Mouse (Mus musculus) testis, postnatal 10 days (tissue): ENCODE results near the gene Rdx.
"Not testable (repeated sequence)": the region's sequence is repeated elsewhere in the genome, so short reads cannot be mapped to it uniquely, and the experiment has no call there.

ENCODE experiments used
- DNase-seq: peaks from one replicate; pipeline ENCODE4 v3.0.0; 2021; ENCODE audit warnings: low spot score

Rdx gene

DNA sequence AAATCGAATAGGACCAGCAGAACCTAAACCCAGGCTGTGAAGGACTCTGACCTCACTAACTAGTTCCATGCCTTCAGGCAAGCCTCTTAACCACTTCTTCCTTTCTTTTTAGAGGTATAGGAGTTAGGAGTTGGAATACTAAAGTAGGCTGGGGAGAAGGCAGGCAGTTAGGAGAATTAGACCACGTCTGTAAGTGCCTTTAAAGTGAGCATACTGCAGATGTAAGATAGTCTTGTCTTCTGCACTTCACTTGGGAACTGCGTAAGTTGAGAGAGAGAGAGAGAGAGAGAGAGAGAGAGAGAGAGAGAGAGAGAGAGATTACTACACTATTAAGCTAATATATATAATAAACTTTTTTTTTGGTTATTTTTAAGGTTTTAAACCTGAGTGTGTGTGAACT is 8.3 kb downstream of the Rdx start:
- no peak for DNase-seq

DNA sequence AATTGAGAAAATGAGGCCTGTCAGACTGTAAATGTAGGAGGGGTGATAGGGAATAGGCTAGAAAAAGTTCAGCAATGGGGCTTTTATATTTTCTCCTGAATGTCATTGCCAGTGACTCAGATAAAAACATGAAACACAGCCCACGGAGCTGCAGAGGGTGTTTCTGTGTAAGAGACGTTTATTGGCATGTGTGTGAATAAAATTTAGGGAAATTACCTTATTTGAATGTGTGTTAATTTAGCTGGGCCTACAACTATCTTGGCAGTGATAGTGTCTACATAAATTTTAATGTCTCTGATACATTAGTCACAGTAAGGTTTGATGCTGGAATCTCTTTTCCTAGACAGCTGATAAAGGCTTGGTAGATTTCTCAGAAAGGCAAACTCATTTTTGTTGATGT is 12.8 kb downstream of the Rdx start:
- DNase-seq: no peak

DNA sequence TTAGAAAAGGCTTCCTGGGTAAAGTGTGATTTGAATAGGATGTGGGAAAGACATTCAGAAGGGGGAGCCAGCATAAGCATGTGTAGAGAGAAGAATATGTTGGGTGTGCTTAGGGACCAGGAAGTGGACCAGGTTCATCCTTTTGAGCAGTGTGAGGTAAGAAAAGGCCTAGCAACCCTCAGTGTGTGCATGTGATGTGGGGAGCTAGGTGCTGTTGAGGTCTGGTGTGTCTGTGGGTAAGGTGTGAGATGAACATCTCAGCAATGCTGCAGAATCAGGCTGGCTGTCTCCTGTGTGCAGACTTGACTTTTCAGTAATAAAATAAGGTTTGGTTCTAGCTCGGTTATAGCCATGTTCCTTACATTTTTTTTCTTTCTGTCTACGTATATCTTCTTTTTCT is 23.1 kb downstream of the Rdx start:
- no peak for DNase-seq

DNA sequence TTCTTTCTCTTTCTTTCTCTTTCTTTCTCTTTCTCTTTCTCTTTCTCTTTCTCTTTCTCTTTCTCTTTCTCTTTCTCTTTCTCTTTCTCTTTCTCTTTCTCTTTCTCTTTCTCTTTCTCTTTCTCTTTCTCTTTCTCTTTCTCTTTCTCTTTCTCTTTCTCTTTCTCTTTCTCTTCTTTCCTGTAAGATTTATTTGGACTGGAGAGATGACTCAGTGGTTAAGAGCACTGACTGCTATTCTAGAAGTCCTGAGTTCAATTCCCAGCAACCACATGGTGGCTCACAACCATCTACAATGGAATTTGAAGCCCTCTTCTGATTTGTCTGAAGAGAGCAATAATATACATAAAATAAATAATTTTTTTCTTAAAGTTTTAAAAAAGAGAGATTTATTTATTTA is 24.4 kb downstream of the Rdx start:
- DNase-seq: not testable (repeated sequence)

DNA sequence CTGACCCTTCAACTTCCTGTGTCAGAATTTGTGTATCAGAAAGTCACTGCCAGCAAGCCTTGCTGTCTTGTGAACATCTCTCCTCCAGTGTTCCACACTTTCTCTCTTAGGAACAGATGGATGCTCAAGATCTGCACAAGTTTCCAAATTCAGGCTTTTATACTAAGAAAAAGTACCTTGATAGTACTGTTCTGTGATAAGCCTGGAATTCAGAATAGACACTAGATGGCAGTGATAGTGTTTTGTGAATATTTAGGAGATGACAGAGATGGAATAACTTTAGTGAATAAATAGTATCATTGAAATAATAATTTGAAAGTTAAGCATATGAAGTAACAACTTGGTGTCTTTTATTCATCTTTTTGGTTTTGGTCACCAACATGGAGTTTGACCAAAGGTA is 25.2 kb downstream of the Rdx start:
- DNase-seq: no peak

DNA sequence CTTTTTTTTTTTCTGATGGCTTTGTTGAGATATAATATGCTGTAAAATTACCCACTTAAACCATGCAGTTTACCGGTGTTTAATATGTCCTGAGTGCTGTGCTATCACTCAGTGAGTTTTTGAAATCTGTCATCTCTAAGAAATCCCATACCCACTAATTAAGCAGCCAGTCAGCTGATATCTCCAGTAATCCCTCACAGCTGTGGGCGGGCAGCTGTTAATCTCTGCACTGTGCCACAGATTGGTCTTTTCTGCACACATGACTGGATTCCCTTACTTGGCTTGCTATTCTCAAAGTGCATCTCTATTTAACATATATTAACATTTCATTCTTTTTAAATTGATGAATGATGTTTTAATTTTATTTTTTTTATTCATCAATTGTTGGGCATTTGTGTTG is 29.1 kb downstream of the Rdx start:
- no peak for DNase-seq

DNA sequence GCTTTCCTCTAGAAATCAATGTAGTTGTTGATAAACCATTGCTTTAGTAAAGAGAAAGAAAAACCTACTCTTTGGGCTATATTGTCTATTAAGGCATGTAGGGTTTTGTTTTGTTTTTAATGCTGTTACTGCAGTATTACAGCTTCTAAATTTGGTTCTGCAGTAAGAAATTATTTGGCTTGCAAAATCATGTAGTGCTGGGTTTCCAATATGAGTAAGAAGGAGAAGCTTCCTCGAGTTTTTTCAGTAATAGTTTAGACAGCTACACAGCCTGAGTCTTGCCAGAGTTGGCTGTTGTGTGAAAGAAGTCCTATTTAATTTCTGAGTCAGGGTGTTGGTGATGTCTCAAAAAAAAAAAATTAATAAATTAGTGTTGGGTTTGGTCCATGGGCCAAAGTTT is 30.7 kb downstream of the Rdx start:
- no peak for DNase-seq

DNA sequence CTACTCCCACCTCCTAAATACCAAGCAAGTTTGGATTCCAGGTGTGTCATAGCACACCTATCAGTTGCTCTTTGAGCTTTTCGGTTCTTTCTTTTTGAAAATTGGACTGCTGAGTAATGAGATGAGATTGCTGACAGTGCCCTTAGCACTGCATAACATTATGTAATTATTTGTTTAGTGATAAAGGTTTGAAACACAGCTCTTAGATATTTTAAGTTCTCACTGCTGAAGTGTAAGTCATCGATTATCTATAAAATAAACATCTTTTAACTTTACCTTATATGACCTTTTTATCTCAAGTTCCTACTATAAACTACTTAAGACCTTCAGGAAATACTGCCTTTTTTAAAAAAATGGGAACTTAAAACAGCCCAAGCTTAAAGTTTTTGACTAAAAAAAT is 35.0 kb downstream of the Rdx start:
- no peak for DNase-seq

DNA sequence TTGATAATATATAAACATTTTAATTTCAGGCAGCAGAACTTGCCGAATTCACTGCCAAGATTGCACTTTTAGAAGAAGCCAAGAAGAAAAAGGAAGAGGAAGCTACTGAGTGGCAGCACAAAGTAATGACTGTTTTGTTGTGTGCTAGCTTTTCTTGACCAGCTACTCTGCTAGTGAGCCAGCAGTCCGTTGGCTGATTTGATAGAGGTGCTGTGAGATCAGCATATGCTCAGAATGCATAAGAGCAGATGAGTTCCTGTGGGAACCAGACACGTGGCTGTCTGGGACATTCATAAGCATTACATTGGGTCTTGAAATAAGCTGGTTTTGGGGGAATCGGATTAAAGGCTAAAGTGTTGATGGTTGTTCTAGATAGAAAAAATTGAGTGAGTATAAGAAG is 35.4 kb downstream of the Rdx start:
- no peak for DNase-seq

DNA sequence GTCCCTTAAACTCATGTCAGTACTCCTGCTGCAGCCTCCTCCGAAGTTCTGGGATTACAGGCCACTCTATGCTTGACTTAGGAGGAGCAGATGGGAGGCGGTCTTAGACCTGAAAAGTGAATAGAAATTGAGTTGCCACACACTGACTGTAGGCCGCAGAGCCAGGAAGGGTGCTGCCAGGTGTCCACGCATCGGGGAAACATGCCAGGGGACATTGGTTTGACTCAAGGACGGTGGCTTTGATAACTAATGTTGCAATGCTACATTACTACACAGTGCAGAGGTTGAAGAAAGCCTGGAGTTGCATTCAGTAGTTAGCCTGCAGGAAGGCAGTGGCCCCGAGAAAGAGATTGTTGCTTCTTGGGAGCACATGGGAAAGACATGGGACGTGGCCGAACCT is 44.8 kb downstream of the Rdx start:
- no peak for DNase-seq

DNA sequence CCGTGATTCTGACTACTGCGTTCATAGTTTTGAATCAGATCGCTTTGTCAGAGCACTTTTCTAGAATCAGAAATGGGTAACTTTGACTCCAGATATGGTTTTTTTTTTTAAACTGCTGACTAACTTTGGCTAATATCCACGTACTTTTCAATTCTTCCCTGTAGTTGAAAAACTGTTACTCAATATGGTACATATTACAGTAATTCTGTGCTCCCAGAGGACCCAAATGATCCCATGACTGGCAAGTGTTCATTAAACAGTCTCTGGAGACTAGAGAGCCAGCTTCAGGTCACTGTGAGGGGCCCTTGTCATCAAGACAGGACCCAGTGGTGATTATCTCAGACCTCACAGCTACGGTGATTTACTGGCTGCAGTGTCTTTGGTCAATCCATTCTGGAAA is 45.3 kb downstream of the Rdx start:
- DNase-seq: no peak

DNA sequence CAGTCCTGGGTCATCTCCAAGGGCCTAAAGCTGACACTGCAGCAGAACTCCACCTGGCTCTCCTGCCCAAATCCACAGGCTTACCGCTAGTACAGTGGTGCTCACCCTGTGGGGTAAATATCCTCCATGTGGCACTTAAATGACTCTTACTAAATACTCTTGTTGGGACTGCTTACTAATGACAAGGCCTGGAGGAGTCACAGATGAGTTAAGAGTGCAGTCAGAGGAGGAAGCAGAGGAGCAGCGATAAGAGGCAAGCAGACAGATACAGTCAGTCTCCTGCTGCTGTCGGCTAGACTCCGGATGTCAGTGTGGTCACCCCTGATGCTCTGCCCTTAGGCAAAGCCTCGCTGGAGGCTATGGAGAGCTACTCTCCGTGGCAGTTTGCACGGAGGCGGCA is 46.1 kb downstream of the Rdx start:
- no peak for DNase-seq

DNA sequence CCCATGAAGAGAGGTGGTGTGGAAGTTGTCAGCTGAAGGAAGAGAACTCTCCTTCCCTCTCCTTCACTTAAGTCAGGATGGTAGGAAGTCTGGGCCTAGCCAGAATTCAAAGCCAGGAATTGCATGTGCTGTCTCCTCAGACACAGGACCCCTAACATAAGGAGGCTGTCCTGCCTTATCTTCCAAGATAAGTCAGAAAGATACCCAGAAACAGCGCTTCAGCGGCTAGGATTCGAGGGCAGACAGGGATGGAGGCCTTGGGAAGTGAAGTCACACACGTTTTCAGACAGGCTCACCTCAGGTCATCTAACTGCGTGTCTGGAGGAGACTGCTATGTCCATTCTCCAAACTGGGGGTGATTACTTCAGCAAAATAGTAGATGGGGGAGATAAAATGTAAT is 47.0 kb downstream of the Rdx start:
- no peak for DNase-seq

DNA sequence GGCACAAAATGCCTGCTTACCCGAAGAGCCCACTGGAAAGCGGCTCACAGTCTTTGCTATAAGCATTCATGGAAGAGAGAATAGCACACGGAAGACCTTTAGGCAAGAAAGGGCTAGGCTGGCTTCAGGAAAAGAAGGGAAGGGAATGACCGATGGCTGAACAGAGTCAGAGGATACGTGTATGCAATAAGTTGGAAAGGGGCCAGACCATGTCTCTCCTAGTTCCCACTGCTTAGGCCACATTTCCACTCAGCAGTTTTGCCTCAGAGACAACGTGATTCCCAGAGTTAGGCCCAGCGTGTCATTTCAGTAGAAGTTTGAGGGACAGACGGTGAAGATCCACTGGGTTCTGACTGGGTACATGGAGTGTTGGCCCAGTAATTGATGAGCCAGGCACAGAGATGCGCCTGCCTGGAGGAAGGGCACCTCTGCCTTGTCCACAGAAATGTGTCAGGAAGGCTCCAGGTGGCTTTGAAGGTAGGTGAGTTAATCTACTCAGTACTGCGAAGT is 47.6 kb downstream of the Rdx start:
- DNase-seq: no peak

DNA sequence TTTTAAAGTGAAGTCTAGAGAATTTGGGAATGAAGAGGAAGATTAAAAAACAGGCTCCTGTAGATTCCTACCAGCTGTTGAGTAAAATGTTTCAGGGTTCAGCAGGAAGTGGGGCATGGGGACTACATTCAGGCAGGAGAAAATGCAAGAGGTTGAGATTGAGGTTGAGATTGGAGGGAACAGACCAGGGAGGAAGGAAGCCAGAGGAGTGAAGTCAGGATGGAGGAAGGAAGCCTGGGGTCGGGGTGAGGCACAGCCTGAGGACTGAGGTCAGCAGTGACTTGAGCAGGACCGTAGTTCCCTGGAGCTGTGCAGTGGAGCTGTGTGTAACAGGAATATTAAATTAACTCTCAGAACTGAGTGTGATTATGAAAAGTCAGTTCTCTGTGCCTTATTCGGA is 48.7 kb downstream of the Rdx start:
- no peak for DNase-seq

DNA sequence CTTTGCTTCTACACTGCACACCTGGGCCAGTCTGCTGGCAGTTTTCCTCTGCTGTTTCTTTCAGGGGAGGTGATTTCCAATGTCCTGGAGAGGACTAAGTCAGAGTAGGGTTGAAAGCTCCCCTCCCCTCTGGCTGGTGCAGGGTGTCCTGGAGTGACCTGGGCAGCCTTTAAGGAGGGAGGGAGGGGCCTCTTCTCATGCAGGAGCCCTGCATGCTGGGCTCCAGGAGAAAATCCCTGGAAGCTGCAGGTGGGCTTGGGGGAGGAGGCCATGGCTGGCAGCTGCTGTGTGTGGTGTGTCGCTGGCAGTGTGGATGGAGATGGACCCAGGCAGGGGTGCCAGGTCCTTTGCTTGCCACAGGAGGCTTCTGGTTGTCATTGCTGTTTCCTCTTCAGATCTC is 50.4 kb downstream of the Rdx start:
- no peak for DNase-seq

DNA sequence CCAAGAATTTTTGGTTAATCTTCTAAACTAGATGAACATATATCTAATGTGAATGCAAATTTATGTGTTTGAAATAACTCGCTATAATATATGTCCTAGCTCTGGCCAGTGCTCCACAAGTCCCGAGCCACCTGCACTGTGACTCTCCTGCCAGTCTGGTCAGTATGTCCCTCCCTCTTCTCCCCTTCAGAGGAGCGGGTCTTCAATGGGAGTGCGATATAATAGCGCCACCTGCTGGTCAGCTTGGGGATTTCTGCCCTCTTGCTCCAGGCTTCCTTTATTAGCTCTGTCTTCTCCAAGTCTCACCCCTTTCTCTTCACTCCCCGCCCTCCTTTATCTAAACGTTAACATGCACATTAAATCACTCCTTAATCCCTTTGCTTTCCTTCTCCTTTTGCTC is 51.6 kb downstream of the Rdx start:
- peak; percentile 91 for DNase-seq

DNA sequence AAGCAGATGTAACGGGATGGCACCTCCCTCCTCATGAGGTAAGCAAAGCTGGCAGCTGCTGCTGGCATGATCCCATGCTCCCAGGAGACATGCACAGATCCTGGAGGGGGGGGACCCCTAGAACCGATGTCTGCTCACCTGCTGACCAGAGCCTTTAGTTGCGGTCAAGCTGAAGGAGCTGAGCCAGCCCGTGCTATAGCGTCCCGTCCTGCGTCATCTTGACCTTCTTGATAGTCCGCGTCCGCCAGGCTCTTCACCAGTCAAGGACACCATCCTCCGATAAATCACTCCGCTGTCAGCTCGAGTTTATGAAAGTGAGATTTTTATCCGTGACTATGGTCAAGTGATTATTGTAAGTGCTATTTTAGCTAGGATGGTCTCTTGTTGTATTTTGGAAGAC is 53.5 kb downstream of the Rdx start:
- DNase-seq: no peak

DNA sequence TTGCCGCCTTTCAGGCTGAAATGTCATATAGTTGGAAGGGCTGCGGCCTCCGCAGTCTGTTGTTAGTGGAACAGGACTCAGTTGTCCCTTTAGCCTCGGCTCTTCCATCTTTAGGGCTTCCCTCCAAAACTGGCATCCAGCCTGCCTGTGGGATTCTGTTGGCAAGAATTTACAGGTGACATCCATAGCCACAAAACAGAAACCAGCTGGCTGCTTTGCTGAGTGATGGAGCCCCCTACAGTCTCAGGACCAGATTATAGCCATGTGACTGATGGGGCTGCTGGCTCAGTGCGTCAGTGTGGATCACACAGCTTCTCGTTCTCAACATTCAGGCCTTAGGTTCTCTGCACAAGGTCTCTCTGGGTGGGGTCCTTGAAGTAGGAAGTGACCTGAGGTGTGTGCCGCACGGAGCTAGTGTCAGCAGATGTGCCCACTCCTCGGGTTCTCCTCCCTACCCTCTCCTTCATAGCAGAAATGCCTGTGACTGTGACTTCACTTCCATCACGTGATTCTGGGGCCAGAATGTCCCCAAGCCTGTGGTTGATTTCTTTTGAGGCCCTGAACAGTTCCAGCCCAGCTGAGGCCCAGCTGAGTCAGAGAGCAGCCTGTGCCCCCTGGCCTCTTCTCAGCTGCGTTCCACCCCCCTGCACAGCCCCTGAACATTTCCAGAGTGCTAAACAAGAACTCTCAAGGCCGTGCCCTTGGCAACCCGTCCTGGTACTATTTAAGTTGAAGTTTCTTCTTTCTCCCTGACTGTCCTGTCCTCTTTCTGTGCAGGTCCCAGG is 55.3 kb downstream of the Rdx start:
- DNase-seq: no peak

DNA sequence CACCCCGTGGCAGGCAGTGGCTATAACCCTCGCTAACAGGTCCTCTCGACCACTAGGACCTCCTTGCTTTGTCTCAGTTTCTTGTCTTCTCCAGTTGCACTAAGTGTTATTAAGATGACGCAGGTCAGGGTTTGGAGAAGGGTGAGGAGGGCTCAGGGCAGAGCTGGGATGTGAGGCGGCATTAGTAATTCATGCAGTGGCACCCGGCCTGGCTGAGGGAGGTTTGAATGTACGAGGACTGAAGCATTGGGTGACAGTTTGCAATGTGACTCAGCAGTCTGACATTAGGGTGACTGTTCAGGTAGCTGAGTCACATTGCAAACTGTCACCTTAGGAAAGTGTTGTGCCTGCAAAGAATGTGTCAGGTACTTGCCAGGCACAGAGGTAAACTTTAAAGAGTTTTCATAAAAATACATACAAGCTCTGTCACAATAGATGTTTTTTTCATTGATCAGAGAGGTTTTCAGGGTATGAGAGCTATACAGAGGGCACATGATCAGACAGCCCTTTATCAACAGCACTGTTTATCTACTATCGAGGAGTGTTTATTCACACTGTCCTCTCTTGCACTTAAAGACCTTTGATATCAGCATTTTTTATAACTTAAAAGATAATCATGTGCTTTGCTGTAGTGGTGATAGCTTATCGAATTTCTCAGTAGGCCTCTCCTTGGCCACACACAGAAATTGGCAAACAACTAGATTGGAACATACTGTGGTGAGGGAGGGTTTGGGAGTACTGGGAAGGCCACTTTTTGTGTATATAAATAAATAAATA is 56.7 kb downstream of the Rdx start:
- no peak for DNase-seq

DNA sequence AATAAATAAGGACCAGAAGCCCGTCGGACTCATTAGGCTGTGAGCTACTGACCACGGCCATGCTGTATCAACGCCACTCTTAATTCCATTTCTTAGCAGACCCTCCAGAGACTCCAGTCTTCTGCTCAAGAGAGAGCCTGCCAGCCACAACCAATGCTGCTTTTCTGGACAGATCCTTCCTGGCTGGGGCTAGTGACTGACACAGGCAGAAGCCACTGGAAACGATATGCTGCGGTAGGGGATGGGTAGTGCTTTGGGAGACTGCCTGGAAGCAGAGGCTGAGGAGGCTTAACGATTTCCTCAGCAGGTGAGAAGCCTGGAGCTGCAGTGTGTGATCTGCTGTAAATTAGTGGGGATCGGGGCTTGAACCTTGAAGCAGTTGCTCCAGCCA is 57.2 kb downstream of the Rdx start:
- no peak for DNase-seq

DNA sequence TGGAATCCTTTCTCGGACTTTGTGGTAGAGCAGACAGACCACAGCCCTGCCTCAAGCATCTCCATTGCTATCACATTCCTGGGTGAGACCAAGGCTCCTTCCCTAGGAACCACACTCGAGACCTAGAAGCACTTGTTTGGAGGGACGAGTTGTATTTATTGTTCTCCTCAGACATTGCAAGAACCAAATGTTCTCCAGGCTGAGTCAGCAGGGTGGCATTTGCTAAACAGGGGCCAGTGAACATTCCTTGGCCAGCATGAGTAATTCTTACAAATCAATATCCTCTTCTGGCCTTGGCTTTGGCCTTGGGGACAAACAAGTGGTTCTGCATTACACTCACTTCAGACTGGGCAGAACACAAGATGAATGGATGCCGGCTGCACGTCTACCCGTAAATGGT is 58.5 kb downstream of the Rdx start:
- no peak for DNase-seq

DNA sequence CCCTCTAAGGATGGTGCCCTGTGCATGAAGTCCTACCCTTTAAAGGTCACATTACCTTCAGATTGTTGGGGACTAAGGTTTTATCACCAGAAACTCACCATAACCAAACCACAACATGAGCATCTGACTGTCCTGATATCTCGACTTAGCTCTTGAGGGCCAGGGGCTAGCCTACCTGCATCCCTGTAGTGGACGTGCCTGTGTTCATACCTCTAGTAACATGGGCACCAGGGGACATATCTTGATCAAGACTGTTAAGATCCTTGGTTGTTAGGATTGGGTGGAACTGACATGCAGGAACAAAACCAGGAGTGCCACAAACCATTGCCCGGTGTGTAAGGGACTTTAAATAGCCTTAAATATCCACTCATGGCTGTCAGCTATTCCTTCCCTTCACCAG is 60.2 kb downstream of the Rdx start:
- no peak for DNase-seq

DNA sequence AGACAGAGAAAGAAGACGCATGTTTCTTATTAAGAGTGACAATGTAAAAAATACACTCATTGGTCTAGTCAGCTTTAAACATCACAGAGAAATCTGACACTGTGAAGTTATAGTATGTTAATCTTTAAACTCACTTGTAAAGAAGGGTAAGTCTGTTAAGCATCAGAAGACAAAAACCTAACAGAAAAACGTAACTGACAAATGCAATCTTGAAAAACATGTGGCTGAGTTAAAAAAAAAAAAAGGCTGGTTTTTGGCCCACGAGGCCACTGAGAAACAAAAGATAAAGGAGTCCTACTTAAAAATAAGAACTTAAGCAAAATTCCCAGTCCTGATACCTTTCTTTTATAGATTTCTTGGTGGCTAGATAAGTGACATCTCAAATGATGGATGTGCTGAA is 63.8 kb downstream of the Rdx start:
- no peak for DNase-seq
